Mouse (Mus musculus): ENCODE results near the gene Ssh1. TPM values are rescaled to one million over a fixed set of nuclear protein-coding genes. Genes with fewer than 3 reads are reported as not detected.

Ssh1 gene
- total and polyA plus RNA-seq, 2 experiments from 2014 or later: 10.4 to 11.5 TPM

DNA sequence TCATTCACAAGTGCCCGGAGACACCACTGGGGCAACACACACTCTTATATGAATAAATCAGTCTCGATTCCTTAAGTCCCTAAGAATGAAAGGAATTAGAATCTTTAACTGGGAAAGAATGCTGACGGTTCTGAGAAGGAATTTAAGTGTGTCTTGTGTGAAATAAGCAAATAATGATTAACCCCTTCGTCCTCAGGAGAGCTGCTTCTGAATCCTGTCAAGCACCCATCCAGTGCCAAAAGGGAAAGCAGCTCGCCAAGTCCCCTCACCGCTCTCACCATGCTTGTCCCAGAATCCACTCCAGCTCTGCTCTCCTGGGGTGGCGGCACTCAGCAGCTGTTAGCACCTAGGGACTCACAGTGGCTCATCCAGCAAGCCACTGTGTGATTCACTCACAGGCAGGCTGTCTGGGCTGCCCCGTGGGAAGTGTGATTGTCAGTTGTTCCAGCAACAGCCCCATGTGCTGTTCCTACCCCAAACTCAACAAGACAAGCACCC is 92.6 kb downstream of the Ssh1 start:
- Histone ChIP-seq H3K4me2 (ENCODE audit: low read depth) (no peak overlapping the region), H3K4me1 (ENCODE audit: insufficient read depth) (peaks cover 14% of the 10 kb centered on the region; the same call in 1 of the 2 replicates), H3K4me3 (ENCODE audit: low read depth, low read length) (no peak overlapping the region), H3K27ac (ENCODE audit: low read depth, low read length) (no peak overlapping the region), H3K9ac (no peak overlapping the region), H3K9me3 (ENCODE audit: low read length) (no peaks in the 10 kb centered on the region), H3K36me3 (ENCODE audit: insufficient read depth) (no peaks in the 10 kb centered on the region), H3K27me3 (ENCODE audit: insufficient read depth, low read length) (no peaks in the 10 kb centered on the region)
- 19% methylated on average over 8 of the region's 8 CpGs for WGBS
- no peak for TF ChIP-seq CTCF (IDR thresholded peaks at IDR 0.05; ENCODE audit: low read depth)
- ATAC-seq (no peak), DNase-seq (no peak)

DNA sequence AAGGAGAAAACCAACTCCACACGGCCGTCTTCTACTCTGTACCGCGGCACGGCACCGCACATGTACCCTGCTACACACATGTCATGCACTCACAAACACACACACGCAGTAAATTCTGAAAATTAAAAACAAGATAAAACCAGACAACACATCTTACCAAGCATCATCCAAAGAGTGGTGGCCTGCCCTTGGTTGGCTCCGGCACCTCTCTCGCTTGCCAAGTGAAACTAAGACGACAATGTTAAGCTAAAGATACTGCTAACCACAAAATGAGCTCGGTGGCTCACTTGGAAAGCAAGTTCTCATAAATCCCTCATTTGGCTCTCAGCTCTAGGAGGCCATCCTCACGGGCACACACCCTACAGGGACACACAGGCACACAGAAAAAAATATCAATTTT is 94.2 kb downstream of the Ssh1 start:
- H3K4me3 ChIP-seq (ENCODE audit: low read depth, low read length): no peak overlapping the region
- DNase-seq (no peak), ATAC-seq (no peak)
- H3K27me3 ChIP-seq (ENCODE audit: insufficient read depth, low read length): no peaks in the 10 kb centered on the region
- TF ChIP-seq CTCF (IDR thresholded peaks at IDR 0.05; ENCODE audit: low read depth): no peak
- H3K36me3 ChIP-seq (ENCODE audit: insufficient read depth): no peaks in the 10 kb centered on the region
- H3K27ac ChIP-seq (ENCODE audit: low read depth, low read length): no peak overlapping the region
- H3K9me3 ChIP-seq (ENCODE audit: low read length): no peaks in the 10 kb centered on the region
- no peak overlapping the region for H3K4me2 ChIP-seq (ENCODE audit: low read depth)
- WGBS: 82% methylated on average over 12 of the region's 12 CpGs
- H3K9ac ChIP-seq: no peak overlapping the region
- H3K4me1 ChIP-seq (ENCODE audit: insufficient read depth): 0 out of 2 replicates have a peak, but pooled peaks cover 5% of the 10 kb centered on the region

DNA sequence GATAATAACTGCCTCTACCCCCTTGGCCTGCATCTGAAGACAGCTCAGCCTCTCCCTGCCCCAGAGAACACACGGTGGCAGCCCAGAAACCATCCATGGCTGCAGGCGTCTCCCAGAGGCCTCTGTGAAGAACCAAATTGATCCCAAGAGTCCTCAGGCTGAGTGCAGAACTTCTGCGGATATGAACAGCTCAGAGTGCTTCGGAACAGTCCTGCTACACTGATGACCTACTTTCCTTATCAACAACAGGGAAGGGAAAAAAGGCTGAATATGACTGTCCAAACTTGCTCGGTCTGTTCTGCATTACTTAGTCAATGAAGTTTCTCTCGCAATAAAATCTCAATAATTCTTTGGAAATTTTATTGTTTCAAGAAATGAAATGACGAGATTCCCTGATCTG is 101.7 kb downstream of the Ssh1 start:
- Histone ChIP-seq H3K4me1 (ENCODE audit: insufficient read depth) (peaks cover 5% of the 10 kb centered on the region; the same call in 1 of the 2 replicates), H3K4me3 (ENCODE audit: low read depth, low read length) (no peak overlapping the region), H3K27me3 (ENCODE audit: insufficient read depth, low read length) (no peaks in the 10 kb centered on the region), H3K4me2 (ENCODE audit: low read depth) (no peak overlapping the region), H3K9ac (0 out of 2 replicates have a peak overlapping the region, but pooled peaks have one; percentile 14), H3K9me3 (ENCODE audit: low read length) (no peaks in the 10 kb centered on the region), H3K36me3 (ENCODE audit: insufficient read depth) (no peaks in the 10 kb centered on the region), H3K27ac (ENCODE audit: low read depth, low read length) (no peak overlapping the region)
- DNase-seq (no peak), ATAC-seq (no peak)
- TF ChIP-seq CTCF (IDR thresholded peaks at IDR 0.05; ENCODE audit: low read depth): no peak
- WGBS: 88% methylated on average over 7 of the region's 7 CpGs

DNA sequence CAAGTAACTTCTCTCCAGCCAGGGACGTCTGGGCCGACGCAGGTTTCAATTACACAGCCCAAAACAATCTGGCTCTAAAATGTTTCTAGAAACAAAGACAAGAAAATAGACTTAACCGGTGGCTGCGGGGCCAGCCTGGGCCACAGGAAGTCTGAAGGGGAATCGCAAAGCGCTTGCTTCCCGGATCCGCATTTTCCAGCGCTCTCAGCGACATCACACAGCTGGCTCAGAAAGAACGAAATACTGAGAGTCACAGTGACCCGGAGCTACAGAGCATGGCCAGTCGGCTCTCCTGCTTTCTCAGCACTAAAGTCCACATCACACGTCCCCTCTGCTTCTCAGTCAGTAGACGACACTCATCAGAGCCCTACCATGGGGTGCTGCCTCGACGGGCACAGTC is 102.8 kb downstream of the Ssh1 start:
- WGBS: 82% methylated on average over 18 of the region's 18 CpGs
- no peak for TF ChIP-seq CTCF (IDR thresholded peaks at IDR 0.05; ENCODE audit: low read depth)

DNA sequence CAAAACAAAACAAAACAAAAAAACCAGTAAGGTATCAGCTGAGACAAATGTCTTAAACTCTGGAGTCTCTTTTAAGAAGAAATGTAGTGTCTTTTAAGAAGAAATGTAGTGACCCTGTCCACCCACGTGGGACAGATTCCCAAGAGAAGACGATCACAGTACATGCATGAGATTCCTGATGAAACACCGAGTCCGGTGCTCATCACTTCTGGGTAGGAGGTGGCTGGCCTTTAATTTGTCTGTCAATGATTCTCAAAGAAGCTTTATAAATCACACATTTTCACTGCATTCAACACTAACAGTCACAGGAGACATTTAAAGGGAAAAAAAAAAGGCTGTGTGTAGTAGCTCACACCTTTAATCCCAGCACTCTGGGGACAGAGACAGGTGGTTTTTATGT is 103.8 kb downstream of the Ssh1 start:
- Histone ChIP-seq H3K4me1 (ENCODE audit: insufficient read depth) (peaks cover 5% of the 10 kb centered on the region; the same call in 1 of the 2 replicates), H3K4me2 (ENCODE audit: low read depth) (no peak overlapping the region), H3K27me3 (ENCODE audit: insufficient read depth, low read length) (no peaks in the 10 kb centered on the region), H3K9me3 (ENCODE audit: low read length) (no peaks in the 10 kb centered on the region), H3K36me3 (ENCODE audit: insufficient read depth) (no peaks in the 10 kb centered on the region), H3K27ac (ENCODE audit: low read depth, low read length) (no peak overlapping the region), H3K4me3 (ENCODE audit: low read depth, low read length) (no peak overlapping the region), H3K9ac (no peak overlapping the region)
- no peak for TF ChIP-seq CTCF (IDR thresholded peaks at IDR 0.05; ENCODE audit: low read depth)
- 53% methylated on average over 4 of the region's 4 CpGs for WGBS
- DNase-seq (no peak), ATAC-seq (no peak)

More for the DNA sequence above, 102.8 kb downstream of the Ssh1 start:
- Histone ChIP-seq H3K36me3 (ENCODE audit: insufficient read depth) (no peaks in the 10 kb centered on the region), H3K4me2 (ENCODE audit: low read depth) (no peak overlapping the region), H3K4me1 (ENCODE audit: insufficient read depth) (peaks cover 5% of the 10 kb centered on the region; the same call in 1 of the 2 replicates), H3K9me3 (ENCODE audit: low read length) (no peaks in the 10 kb centered on the region), H3K27me3 (ENCODE audit: insufficient read depth, low read length) (no peaks in the 10 kb centered on the region), H3K4me3 (ENCODE audit: low read depth, low read length) (no peak overlapping the region), H3K9ac (no peak overlapping the region), H3K27ac (ENCODE audit: low read depth, low read length) (no peak overlapping the region)
- DNase-seq (no peak), ATAC-seq (no peak)

DNA sequence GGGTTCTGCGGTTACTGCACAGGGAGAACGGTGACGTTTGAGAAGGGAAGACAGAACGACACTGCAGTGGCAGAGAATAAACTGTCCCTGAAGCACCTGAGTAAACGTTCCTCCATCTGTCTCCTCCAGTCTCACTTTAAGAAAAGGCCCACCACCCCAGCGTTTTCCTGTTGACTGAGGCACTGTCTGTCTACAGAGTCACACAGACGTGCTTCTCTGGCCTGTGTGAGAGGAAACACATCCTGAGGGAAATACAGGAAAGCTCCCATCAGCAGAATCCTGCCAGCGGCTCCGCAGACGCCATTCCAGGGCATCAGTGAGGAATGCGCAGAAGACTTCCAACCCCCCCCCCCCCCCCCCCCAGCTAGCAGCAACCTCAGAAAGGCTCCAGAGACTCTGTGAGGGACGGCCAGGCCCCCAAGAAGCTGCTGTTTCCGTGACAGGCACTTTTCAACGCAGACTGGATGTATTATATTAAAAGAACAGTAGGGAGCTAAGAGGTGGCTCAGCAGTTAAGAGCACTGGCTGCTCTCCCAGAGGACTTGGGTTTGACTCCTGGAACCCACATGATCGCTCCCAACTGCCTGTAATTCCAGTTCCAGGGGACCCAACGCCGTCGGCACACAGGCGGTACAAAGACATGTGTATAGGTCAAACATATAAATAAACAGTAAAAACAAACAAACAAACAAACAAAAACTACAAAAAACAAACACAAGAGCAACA is 104.3 kb downstream of the Ssh1 start:
- peak overlapping the region; percentile 69 for H3K27ac ChIP-seq (ENCODE audit: low read depth, low read length)
- DNase-seq (no peak), ATAC-seq (peak; percentile 27; the same call in 1 of the 2 replicates)
- no peaks in the 10 kb centered on the region for H3K9me3 ChIP-seq (ENCODE audit: low read length)
- no peak overlapping the region for H3K9ac ChIP-seq
- no peaks in the 10 kb centered on the region for H3K36me3 ChIP-seq (ENCODE audit: insufficient read depth)
- no peaks in the 10 kb centered on the region for H3K27me3 ChIP-seq (ENCODE audit: insufficient read depth, low read length)
- H3K4me2 ChIP-seq (ENCODE audit: low read depth): no peak overlapping the region
- TF ChIP-seq CTCF (IDR thresholded peaks at IDR 0.05; ENCODE audit: low read depth): no peak
- WGBS: 20% methylated on average over 19 of the region's 19 CpGs
- H3K4me1 ChIP-seq (ENCODE audit: insufficient read depth): peaks cover 5% of the 10 kb centered on the region; the same call in 1 of the 2 replicates
- no peak overlapping the region for H3K4me3 ChIP-seq (ENCODE audit: low read depth, low read length)

DNA sequence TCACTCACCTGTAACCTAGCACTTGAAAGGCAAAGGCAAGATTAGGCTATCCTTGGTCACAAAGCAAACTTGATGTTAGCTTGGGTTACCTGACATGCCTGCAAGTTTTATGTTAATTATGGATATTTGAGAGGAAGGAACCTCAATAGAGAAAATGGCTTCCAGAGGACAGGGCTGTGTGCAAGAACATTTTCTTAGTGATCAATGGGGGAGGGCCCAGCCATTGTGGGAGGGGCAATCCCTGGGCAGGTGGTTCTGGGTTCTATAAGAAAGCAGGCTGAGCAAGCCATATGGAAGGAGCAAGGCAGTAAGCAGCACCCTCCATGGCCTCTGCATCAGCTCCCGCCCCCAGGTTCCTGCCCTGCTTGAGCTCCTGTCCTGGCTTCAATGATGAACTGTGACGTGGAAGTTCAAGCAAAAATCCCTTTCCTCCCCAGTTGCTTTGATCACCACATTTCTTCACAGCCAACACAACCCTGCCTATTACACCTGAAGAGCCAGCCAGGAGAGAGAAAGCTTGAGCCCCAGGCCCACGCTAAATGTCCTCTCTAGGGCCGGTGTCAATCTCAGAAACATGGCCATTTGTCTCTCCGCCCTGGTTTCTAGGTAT is 105.4 kb downstream of the Ssh1 start:
- H3K27ac ChIP-seq (ENCODE audit: low read depth, low read length): peak overlapping the region; percentile 69; the same call in 1 of the 2 replicates
- no peaks in the 10 kb centered on the region for H3K36me3 ChIP-seq (ENCODE audit: insufficient read depth)
- no peaks in the 10 kb centered on the region for H3K27me3 ChIP-seq (ENCODE audit: insufficient read depth, low read length)
- no peak for DNase-seq
- no peak for ATAC-seq
- H3K9me3 ChIP-seq (ENCODE audit: low read length): no peaks in the 10 kb centered on the region
- peaks cover 5% of the 10 kb centered on the region; the same call in 1 of the 2 replicates for H3K4me1 ChIP-seq (ENCODE audit: insufficient read depth)
- no peak for TF ChIP-seq CTCF (IDR thresholded peaks at IDR 0.05; ENCODE audit: low read depth)
- 87% methylated on average over 5 of the region's 5 CpGs for WGBS
- H3K9ac ChIP-seq: no peak overlapping the region
- no peak overlapping the region for H3K4me3 ChIP-seq (ENCODE audit: low read depth, low read length)
- no peak overlapping the region for H3K4me2 ChIP-seq (ENCODE audit: low read depth)

All from forebrain, postnatal 0 days (tissue).